Mouse (Mus musculus) intestine, embryonic 14.5 days (tissue): Measurements from ENCODE around the gene Sptan1. TPM values are rescaled to one million over a fixed set of nuclear protein-coding genes. Genes with fewer than 3 reads are reported as not detected.

Experiments
- ATAC-seq: fragments of 200-750 bp; cut with Nextera tagmentation; replicated peaks from 2 replicates; pipeline ENCODE4 v1.8.0; 2017; ENCODE audit warnings: low read depth, moderate number of reproducible peaks, moderate TSS enrichment, moderate library complexity; ENCODE audit not compliant: low FRiP score, low TSS enrichment
- DNase-seq: peaks from one replicate; pipeline ENCODE4 v3.0.0-alpha.2; 2018; ENCODE audit warnings: low spot score
- H3K27ac ChIP-seq: fragments of 300-500 bp; sonication (generic); 2 replicates; pipeline ENCODE4 v1.5.1; 2014; ENCODE audit warnings: low read depth, mild to moderate bottlenecking, control low read depth
- H3K27me3 ChIP-seq: fragments of 300-500 bp; sonication (generic); replicated peaks from 2 replicates; pipeline ENCODE4 v1.6.1; 2014; ENCODE audit warnings: low read length, control low read depth; ENCODE audit not compliant: control insufficient read depth, insufficient read depth
- H3K36me3 ChIP-seq: fragments of 300-500 bp; sonication (generic); 2 replicates; pipeline ENCODE4 v1.6.1; 2014; ENCODE audit warnings: low read length, control low read depth; ENCODE audit not compliant: control insufficient read depth, insufficient read depth
- H3K4me1 ChIP-seq: fragments of 300-500 bp; sonication (generic); replicated peaks from 2 replicates; pipeline ENCODE4 v1.6.1; 2014; ENCODE audit warnings: low read length, control low read depth, mixed read lengths; ENCODE audit not compliant: control insufficient read depth, insufficient read depth
- H3K4me2 ChIP-seq: fragments of 300-500 bp; sonication (generic); 2 replicates; pipeline ENCODE4 v1.6.1; 2014; ENCODE audit warnings: low read length
- H3K4me3 ChIP-seq: fragments of 300-500 bp; sonication (generic); 2 replicates; pipeline ENCODE4 v1.5.1; 2014; ENCODE audit warnings: low read depth, low read length, control low read depth, mixed read lengths
- H3K9ac ChIP-seq: fragments of 300-500 bp; sonication (generic); 2 replicates; pipeline ENCODE4 v1.6.1; 2014; ENCODE audit warnings: mild to moderate bottlenecking, low read length
- H3K9me3 ChIP-seq: fragments of 300-500 bp; sonication (generic); 2 replicates; pipeline ENCODE4 v1.6.1; 2016; ENCODE audit warnings: low read length, control low read depth; ENCODE audit not compliant: control insufficient read depth
- WGBS: fragments of 180-500 bp; shearing (Covaris S2); extraction: QIAGEN DNeasy Blood & Tissue Kit; methylation state at CpG from one replicate; pipeline ENCODE4 v1.1.7; 2014; 5-methylcytosine and 5-hydroxymethylcytosine counted together
- polyA plus RNA-seq: library from polyadenylated mRNA; unstranded; fragments of >200 nt; fragmentation: Nextera tagmentation; extraction: Ambion mirVana; gene quantifications from 2 replicates; pipeline ENCODE4 v1.2.1, GENCODE M21; 2014

Sptan1 gene
- polyA plus RNA-seq, 1 experiment from 2014 or later: 131 TPM

- H3K27me3 ChIP-seq: no peaks in the 10 kb centered on the region
- no peaks in the 10 kb centered on the region for H3K9me3 ChIP-seq
- peaks cover 70% of the 10 kb centered on the region for H3K36me3 ChIP-seq
- no peak overlapping the region for H3K4me3 ChIP-seq
- no peak overlapping the region for H3K9ac ChIP-seq
- no peak for DNase-seq
- ATAC-seq: no peak
- 96% methylated on average over 7 of the region's 7 CpGs for WGBS
- no peak overlapping the region for H3K27ac ChIP-seq
- peaks cover 4% of the 10 kb centered on the region for H3K4me1 ChIP-seq
- H3K4me2 ChIP-seq: no peak overlapping the region
Measured at GRCm38 (mm10) chr2:29940826-29941225, 24.5 kb upstream of the Sptan1 start.

DNA sequence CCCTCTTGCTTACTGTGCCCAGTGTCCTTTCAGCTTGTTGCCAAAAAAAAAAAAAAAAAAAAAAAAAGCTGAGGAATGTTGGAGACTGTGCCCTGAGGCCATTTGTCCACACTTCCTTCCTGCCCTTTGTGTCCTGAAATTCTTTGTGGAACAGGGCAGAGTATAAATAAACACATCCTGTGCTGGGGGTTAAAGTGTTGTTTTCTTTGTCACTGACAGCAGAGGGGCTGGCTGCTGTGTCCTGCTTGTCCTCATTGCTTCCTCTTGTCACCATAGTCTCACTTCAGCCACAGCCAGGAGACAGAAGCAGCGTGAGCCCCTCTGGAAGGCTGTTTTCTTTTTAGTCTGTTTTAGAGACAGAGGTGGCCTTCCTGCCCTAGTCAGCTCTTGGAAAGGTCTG lies 20.6 kb upstream of the Sptan1 start:
- Histone ChIP-seq H3K27me3 (no peaks in the 10 kb centered on the region), H3K9me3 (no peaks in the 10 kb centered on the region), H3K4me3 (no peak overlapping the region), H3K4me2 (no peak overlapping the region), H3K27ac (0 out of 2 replicates have a peak overlapping the region, but pooled peaks have one; percentile 22), H3K36me3 (peaks cover 89% of the 10 kb centered on the region), H3K4me1 (no peaks in the 10 kb centered on the region), H3K9ac (no peak overlapping the region)
- WGBS: 20% methylated on average over 1 of the region's 1 CpGs
- DNase-seq (no peak), ATAC-seq (no peak)

- no peak overlapping the region for H3K9ac ChIP-seq
- no peaks in the 10 kb centered on the region for H3K9me3 ChIP-seq
- DNase-seq (no peak), ATAC-seq (no peak)
- H3K36me3 ChIP-seq: peaks cover 86% of the 10 kb centered on the region
- no peaks in the 10 kb centered on the region for H3K27me3 ChIP-seq
- no peaks in the 10 kb centered on the region for H3K4me1 ChIP-seq
- H3K4me3 ChIP-seq: no peak overlapping the region
- H3K27ac ChIP-seq: no peak overlapping the region
- WGBS: 91% methylated on average over 5 of the region's 5 CpGs
- no peak overlapping the region for H3K4me2 ChIP-seq
Measured at GRCm38 (mm10) chr2:29948896-29949295, 16.5 kb upstream of the Sptan1 start.

- DNase-seq: no peak
- Histone ChIP-seq H3K4me3 (no peak overlapping the region), H3K9me3 (no peaks in the 10 kb centered on the region), H3K27ac (no peak overlapping the region), H3K27me3 (no peaks in the 10 kb centered on the region), H3K9ac (no peak overlapping the region), H3K4me2 (no peak overlapping the region), H3K36me3 (peaks cover 36% of the 10 kb centered on the region), H3K4me1 (0 out of 2 replicates have a peak, but pooled peaks cover 9% of the 10 kb centered on the region)
- no peak for ATAC-seq
- 98% methylated on average over 7 of the region's 7 CpGs for WGBS
Measured at GRCm38 (mm10) chr2:29961246-29961645, 4.1 kb upstream of the Sptan1 start.

DNA sequence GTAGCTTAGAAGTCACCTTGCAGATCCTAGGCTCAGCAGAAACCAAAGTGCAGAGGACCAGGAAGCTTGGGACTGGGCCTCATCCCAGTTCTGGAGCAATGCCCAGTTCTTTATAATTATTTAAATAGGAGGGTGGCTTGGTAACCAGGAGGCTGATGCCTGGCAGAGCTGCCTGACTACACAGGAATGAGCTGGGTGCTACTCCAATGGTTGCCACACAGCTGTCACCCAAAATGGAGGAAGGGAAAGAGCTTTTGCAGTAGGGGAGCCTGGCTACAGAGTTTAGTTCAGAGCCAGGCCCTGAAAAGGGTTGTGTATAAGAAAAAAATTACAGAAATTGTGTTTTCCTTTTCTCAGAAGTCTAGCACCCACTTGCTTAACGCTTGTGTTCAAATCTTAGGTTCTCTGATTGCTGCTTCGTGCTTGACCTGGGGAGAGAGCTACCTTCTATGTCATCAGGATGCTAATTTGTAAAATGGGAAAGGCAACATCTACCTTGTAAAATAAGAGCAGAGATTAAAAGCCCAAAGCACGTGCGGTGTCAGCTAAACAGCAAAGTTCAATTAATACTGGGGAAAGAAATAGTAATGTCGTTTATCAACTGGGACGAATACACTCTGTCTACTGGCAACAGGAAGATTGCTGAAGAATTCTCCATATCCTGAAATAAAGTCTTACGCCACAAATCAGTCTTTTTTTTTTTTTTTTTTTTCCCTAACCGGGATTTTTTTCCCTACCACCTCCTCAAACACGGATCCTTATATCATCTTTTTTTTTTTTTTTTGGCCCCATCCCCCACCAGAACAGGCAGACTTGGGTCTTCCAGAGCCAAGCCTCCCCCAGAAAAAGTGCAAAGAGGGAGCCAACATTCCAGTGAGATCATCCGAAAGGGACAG lies 758 bp upstream of the Sptan1 start:
- no peak for ATAC-seq
- H3K27me3 ChIP-seq: no peaks in the 10 kb centered on the region
- peaks cover 27% of the 10 kb centered on the region for H3K4me1 ChIP-seq
- peak overlapping the region; percentile 78 for H3K4me3 ChIP-seq
- peak overlapping the region; percentile 88 for H3K27ac ChIP-seq
- peak overlapping the region; percentile 67 for H3K4me2 ChIP-seq
- H3K9me3 ChIP-seq: no peaks in the 10 kb centered on the region
- H3K9ac ChIP-seq: peak overlapping the region; percentile 97
- WGBS: 15% methylated on average over 10 of the region's 10 CpGs
- peaks cover 13% of the 10 kb centered on the region for H3K36me3 ChIP-seq
- DNase-seq: peak; percentile 54

DNA sequence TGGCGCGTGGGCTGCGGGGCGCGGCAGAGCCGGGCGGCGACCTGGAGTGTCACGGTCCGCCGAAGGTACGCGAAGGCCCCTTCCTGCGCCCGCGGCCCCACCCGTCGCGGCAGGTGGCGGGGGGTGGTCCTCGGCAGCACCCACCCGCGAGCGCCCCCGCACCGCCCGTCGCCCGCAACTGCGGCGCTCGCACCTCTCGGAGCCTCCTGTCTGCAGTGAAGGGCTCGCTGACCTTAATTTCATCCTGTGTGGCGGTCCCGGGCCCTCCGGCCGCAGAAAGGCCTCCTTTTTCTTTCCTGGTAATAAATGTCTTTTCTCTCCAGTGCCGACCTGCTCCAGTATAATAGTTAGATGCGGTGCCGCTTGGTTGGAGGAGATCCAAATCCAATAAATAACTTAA lies 546 bp downstream of the Sptan1 start:
- H3K4me3 ChIP-seq: peak overlapping the region; percentile 78
- peaks cover 14% of the 10 kb centered on the region; the same call in 1 of the 2 replicates for H3K36me3 ChIP-seq
- H3K27me3 ChIP-seq: no peaks in the 10 kb centered on the region
- no peaks in the 10 kb centered on the region for H3K9me3 ChIP-seq
- peak overlapping the region; percentile 97 for H3K9ac ChIP-seq
- ATAC-seq: no peak; the same call in 1 of the 2 replicates
- peak overlapping the region; percentile 67 for H3K4me2 ChIP-seq
- WGBS: under 1% methylated on average over 39 of the region's 41 CpGs
- peaks cover 29% of the 10 kb centered on the region for H3K4me1 ChIP-seq
- H3K27ac ChIP-seq: peak overlapping the region; percentile 88
- DNase-seq: peak; percentile 71

DNA sequence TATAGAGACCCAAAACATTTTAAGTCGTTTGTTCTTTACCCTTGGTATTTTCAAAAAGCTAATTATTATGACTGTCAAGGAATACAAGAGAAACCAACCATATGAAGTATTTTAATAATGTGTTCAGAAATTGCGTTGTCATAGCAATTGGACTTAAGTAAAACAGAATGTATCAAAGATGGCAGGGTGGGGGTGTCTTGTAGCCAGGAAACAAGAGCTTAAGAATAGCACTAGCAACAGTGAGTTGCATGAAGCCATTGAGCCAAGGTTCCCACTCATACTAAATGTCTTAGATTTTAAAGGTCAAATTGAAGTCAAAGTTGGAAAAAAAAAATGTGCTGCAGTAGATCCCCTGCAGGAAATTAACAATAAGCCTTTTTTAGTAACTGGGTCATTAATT lies 1.5 kb downstream of the Sptan1 start:
- Histone ChIP-seq H3K9ac (peak overlapping the region; percentile 97), H3K4me1 (peaks cover 36% of the 10 kb centered on the region), H3K36me3 (peaks cover 14% of the 10 kb centered on the region; the same call in 1 of the 2 replicates), H3K27ac (no peak overlapping the region), H3K9me3 (no peaks in the 10 kb centered on the region), H3K27me3 (no peaks in the 10 kb centered on the region), H3K4me2 (peak overlapping the region; percentile 67), H3K4me3 (peak overlapping the region; percentile 78)
- WGBS: 73% methylated on average over 2 of the region's 2 CpGs
- no peak for DNase-seq
- no peak for ATAC-seq

GRCm38 (mm10) chr2:29967768-29968167 lies 2.4 kb downstream of the Sptan1 start:
- DNase-seq: no peak
- H3K9me3 ChIP-seq: no peaks in the 10 kb centered on the region

More at GRCm38 (mm10) chr2:29967768-29968167, 2.4 kb downstream of the Sptan1 start:
- H3K4me2 ChIP-seq: peak overlapping the region; percentile 67
- H3K4me1 ChIP-seq: peaks cover 38% of the 10 kb centered on the region
- no peaks in the 10 kb centered on the region for H3K27me3 ChIP-seq
- WGBS: 54% methylated on average over 5 of the region's 5 CpGs
- H3K4me3 ChIP-seq: peak overlapping the region; percentile 78; the same call in 1 of the 2 replicates
- H3K9ac ChIP-seq: no peak overlapping the region
- no peak overlapping the region for H3K27ac ChIP-seq
- H3K36me3 ChIP-seq: peaks cover 14% of the 10 kb centered on the region; the same call in 1 of the 2 replicates
- no peak for ATAC-seq
